Mouse (Mus musculus) intestine, embryonic 14.5 days (tissue): ENCODE data around the gene Wdhd1. TPM values are rescaled to one million over a fixed set of nuclear protein-coding genes. Genes with fewer than 3 reads are reported as not detected.

ENCODE experiments used
- ATAC-seq: fragments of 200-750 bp; cut with Nextera tagmentation; replicated peaks from 2 replicates; pipeline ENCODE4 v1.8.0; 2017; ENCODE audit warnings: low read depth, moderate number of reproducible peaks, moderate TSS enrichment, moderate library complexity; ENCODE audit not compliant: low FRiP score, low TSS enrichment
- DNase-seq: peaks from one replicate; pipeline ENCODE4 v3.0.0-alpha.2; 2018; ENCODE audit warnings: low spot score
- H3K27ac ChIP-seq: fragments of 300-500 bp; sonication (generic); 2 replicates; pipeline ENCODE4 v1.5.1; 2014; ENCODE audit warnings: low read depth, mild to moderate bottlenecking, control low read depth
- H3K27me3 ChIP-seq: fragments of 300-500 bp; sonication (generic); replicated peaks from 2 replicates; pipeline ENCODE4 v1.6.1; 2014; ENCODE audit warnings: low read length, control low read depth; ENCODE audit not compliant: control insufficient read depth, insufficient read depth
- H3K36me3 ChIP-seq: fragments of 300-500 bp; sonication (generic); 2 replicates; pipeline ENCODE4 v1.6.1; 2014; ENCODE audit warnings: low read length, control low read depth; ENCODE audit not compliant: control insufficient read depth, insufficient read depth
- H3K4me1 ChIP-seq: fragments of 300-500 bp; sonication (generic); replicated peaks from 2 replicates; pipeline ENCODE4 v1.6.1; 2014; ENCODE audit warnings: low read length, control low read depth, mixed read lengths; ENCODE audit not compliant: control insufficient read depth, insufficient read depth
- H3K4me2 ChIP-seq: fragments of 300-500 bp; sonication (generic); 2 replicates; pipeline ENCODE4 v1.6.1; 2014; ENCODE audit warnings: low read length
- H3K4me3 ChIP-seq: fragments of 300-500 bp; sonication (generic); 2 replicates; pipeline ENCODE4 v1.5.1; 2014; ENCODE audit warnings: low read depth, low read length, control low read depth, mixed read lengths
- H3K9ac ChIP-seq: fragments of 300-500 bp; sonication (generic); 2 replicates; pipeline ENCODE4 v1.6.1; 2014; ENCODE audit warnings: mild to moderate bottlenecking, low read length
- H3K9me3 ChIP-seq: fragments of 300-500 bp; sonication (generic); 2 replicates; pipeline ENCODE4 v1.6.1; 2016; ENCODE audit warnings: low read length, control low read depth; ENCODE audit not compliant: control insufficient read depth
- WGBS: fragments of 180-500 bp; shearing (Covaris S2); extraction: QIAGEN DNeasy Blood & Tissue Kit; methylation state at CpG from one replicate; pipeline ENCODE4 v1.1.7; 2014; 5-methylcytosine and 5-hydroxymethylcytosine counted together
- polyA plus RNA-seq: library from polyadenylated mRNA; unstranded; fragments of >200 nt; fragmentation: Nextera tagmentation; extraction: Ambion mirVana; gene quantifications from 2 replicates; pipeline ENCODE4 v1.2.1, GENCODE M21; 2014

The Wdhd1 gene
- polyA plus RNA-seq, 1 experiment from 2014 or later = 34.8 TPM

DNA sequence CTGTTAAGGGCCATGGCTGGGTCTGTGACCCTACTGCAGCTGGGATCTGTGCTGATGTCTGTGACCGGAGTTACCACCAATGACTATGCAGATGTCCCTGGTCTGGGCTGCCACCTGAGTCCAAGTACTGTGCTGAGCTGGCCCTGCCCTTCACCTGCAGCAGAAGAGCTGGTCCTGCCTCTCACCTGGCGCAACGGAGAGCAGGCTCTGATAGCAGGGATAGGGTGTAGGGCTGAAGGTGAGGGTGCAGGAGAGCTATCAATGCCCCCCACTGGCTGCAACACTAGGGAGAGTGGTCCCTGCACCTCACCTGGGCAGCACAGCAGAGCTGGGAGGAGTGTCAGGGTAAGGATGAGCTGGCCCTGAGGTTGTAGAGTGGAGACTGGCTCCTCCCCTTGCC, 70.1 kb downstream of the Wdhd1 start:
- H3K4me2 ChIP-seq = no peak overlapping the region
- H3K4me1 ChIP-seq = no peaks in the 10 kb centered on the region
- no peak overlapping the region for H3K27ac ChIP-seq
- H3K9me3 ChIP-seq = no peaks in the 10 kb centered on the region
- no peak for ATAC-seq
- DNase-seq = no peak
- H3K4me3 ChIP-seq = no peak overlapping the region
- 89% methylated on average over 3 of the region's 3 CpGs for WGBS
- H3K27me3 ChIP-seq = no peaks in the 10 kb centered on the region
- no peak overlapping the region for H3K9ac ChIP-seq
- no peaks in the 10 kb centered on the region for H3K36me3 ChIP-seq

DNA sequence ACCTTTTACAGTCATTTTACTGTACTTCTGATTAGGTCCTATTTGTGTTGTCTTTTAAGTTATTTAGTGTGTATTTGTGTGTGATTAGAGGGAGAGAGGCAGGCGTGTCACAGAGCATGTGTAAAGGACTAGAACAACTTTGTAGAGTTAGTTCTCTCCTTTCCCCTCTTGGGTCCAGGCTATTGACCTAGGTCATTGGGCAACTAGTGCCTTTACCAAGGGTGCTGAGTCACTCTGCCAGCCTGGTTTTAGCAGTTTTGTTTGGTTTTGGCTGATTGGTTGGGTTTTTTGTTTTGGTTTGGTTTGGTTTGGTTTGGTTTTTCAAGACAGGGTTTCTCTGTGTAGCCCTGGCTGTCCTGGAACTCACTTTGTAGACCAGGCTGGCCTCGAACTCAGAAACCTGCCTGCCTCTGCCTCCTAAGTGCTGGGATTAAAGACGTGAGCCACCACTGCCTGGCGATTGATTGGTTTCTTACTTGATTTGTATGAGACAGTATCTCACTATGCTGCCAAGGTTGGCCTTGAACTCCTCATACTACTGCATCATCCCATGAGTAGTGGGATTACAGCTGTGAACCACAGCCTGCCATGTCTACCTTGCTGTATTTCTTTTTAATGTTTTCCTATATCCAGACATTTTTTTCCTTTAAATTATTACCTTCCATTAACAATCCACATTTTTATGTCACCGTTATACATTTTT, 71.2 kb downstream of the Wdhd1 start:
- WGBS = 87% methylated on average over 5 of the region's 5 CpGs
- no peak overlapping the region for H3K4me2 ChIP-seq
- no peak for ATAC-seq
- H3K4me3 ChIP-seq = no peak overlapping the region
- no peak for DNase-seq
- no peaks in the 10 kb centered on the region for H3K4me1 ChIP-seq
- no peaks in the 10 kb centered on the region for H3K9me3 ChIP-seq
- H3K9ac ChIP-seq = no peak overlapping the region
- no peaks in the 10 kb centered on the region for H3K36me3 ChIP-seq
- H3K27me3 ChIP-seq = no peaks in the 10 kb centered on the region
- H3K27ac ChIP-seq = no peak overlapping the region

- H3K27me3 ChIP-seq = no peaks in the 10 kb centered on the region
- DNase-seq = no peak
- no peaks in the 10 kb centered on the region for H3K36me3 ChIP-seq
- no peak overlapping the region for H3K9ac ChIP-seq
- H3K9me3 ChIP-seq = no peaks in the 10 kb centered on the region
- H3K27ac ChIP-seq = no peak overlapping the region
- no peak overlapping the region for H3K4me2 ChIP-seq
- no peak overlapping the region for H3K4me3 ChIP-seq
- H3K4me1 ChIP-seq = no peaks in the 10 kb centered on the region
- 91% methylated on average over 3 of the region's 3 CpGs for WGBS
- ATAC-seq = no peak
Observed at GRCm38 (mm10) chr14:47197340-47197739, 79.3 kb downstream of the Wdhd1 start.

DNA sequence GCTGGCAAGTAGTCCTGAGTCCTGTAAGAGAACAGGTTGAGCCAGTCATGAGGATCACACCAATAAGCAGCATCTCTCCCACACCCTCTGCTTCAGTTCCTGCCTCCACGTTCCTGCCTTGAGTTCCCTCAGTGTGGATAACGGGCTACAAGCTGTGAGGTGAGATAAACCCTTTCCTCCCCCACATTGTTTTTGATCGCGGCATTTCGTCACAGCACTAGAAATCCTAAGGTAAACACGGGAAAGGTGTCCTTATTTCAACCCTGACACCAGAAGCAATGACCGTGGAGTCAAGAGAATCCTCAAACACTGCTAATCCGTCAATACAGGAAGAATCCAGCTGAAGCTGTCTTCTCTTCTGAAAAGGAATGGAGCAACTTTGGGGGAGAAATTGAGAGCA, 79.9 kb downstream of the Wdhd1 start:
- no peak overlapping the region for H3K27ac ChIP-seq
- H3K9me3 ChIP-seq = no peaks in the 10 kb centered on the region
- WGBS = 74% methylated on average over 8 of the region's 8 CpGs
- H3K4me1 ChIP-seq = no peaks in the 10 kb centered on the region
- H3K36me3 ChIP-seq = no peaks in the 10 kb centered on the region
- no peak overlapping the region for H3K4me3 ChIP-seq
- ATAC-seq (no peak), DNase-seq (no peak)
- no peak overlapping the region for H3K4me2 ChIP-seq
- H3K9ac ChIP-seq = no peak overlapping the region
- no peaks in the 10 kb centered on the region for H3K27me3 ChIP-seq

DNA sequence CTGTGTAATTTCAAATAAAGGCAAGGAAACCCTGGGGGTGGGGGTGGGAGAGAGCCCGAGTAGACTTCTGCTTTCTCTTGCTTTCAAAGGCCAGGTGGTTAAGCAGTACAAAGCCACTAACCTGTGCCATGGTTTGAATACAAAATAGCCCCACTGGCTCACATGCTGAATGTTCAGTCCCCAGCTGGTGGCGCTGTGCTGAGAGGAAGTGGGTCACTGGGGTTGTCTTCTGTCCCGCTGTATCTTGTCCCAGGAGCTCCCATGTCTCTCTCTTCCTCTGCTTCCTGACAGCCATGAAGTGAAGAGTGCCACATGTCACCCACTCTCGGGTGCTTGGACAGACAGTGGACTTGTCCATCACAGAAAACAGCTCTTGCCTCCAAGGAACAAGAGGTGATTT, 82.6 kb downstream of the Wdhd1 start:
- no peak for DNase-seq
- no peak overlapping the region for H3K4me3 ChIP-seq
- no peaks in the 10 kb centered on the region for H3K9me3 ChIP-seq
- no peak overlapping the region for H3K27ac ChIP-seq
- H3K36me3 ChIP-seq = no peaks in the 10 kb centered on the region
- H3K4me1 ChIP-seq = no peaks in the 10 kb centered on the region
- no peak overlapping the region for H3K9ac ChIP-seq
- ATAC-seq = no peak
- WGBS = 38% methylated on average over 4 of the region's 4 CpGs
- no peaks in the 10 kb centered on the region for H3K27me3 ChIP-seq
- no peak overlapping the region for H3K4me2 ChIP-seq

- no peak overlapping the region for H3K4me2 ChIP-seq
- H3K27ac ChIP-seq = no peak overlapping the region
- peaks cover 2% of the 10 kb centered on the region; the same call in 1 of the 2 replicates for H3K27me3 ChIP-seq
- H3K4me3 ChIP-seq = no peak overlapping the region
- peaks cover 4% of the 10 kb centered on the region; the same call in 1 of the 2 replicates for H3K4me1 ChIP-seq
- no peak for ATAC-seq
- 77% methylated on average over 6 of the region's 6 CpGs for WGBS
- no peaks in the 10 kb centered on the region for H3K36me3 ChIP-seq
- H3K9me3 ChIP-seq = no peaks in the 10 kb centered on the region
- DNase-seq = no peak
- no peak overlapping the region for H3K9ac ChIP-seq
Observed at GRCm38 (mm10) chr14:47193506-47193905, 83.2 kb downstream of the Wdhd1 start.

GRCm38 (mm10) chr14:47191861-47192260, 84.8 kb downstream of the Wdhd1 start:
- DNase-seq (no peak), ATAC-seq (no peak)
- H3K27ac ChIP-seq = no peak overlapping the region
- no peak overlapping the region for H3K9ac ChIP-seq
- 33% methylated on average over 5 of the region's 5 CpGs for WGBS
- no peaks in the 10 kb centered on the region for H3K9me3 ChIP-seq
- H3K36me3 ChIP-seq = no peaks in the 10 kb centered on the region
- peaks cover 15% of the 10 kb centered on the region for H3K27me3 ChIP-seq
- H3K4me1 ChIP-seq = peaks cover 6% of the 10 kb centered on the region
- H3K4me2 ChIP-seq = no peak overlapping the region
- no peak overlapping the region for H3K4me3 ChIP-seq

Other genes with a start within 250 kb of the Wdhd1 start
- 3.0 and 4.4 TPM in 2 replicates for gene Gch1, start 87.4 kb downstream of the Wdhd1 start, polyA plus RNA-seq
- gene Socs4, start 74 bp upstream of the Wdhd1 start, polyA plus RNA-seq = 4.0 and 4.5 TPM in 2 replicates
- gene Mapk1ip1l, start 21.4 kb upstream of the Wdhd1 start, polyA plus RNA-seq = 83.6 and 88.9 TPM in 2 replicates
- 6.6 and 8.5 TPM in 2 replicates for gene Lgals3, start 90.9 kb upstream of the Wdhd1 start, polyA plus RNA-seq
- 39.5 and 49.9 TPM in 2 replicates for gene Dlgap5, start 141.6 kb upstream of the Wdhd1 start, polyA plus RNA-seq
- gene Fbxo34, start 173.6 kb upstream of the Wdhd1 start, polyA plus RNA-seq = 24.3 and 27.8 TPM in 2 replicates